Mouse (Mus musculus) left cerebral cortex, postnatal 36 days (tissue): Measurements from ENCODE around the gene Zdhhc8. TPM values are rescaled to one million over a fixed set of nuclear protein-coding genes. Genes with fewer than 3 reads are reported as not detected.
A peak's percentile ranks its signal among the peaks of the same experiment; 100 is the strongest.
"Not testable (repeated sequence)": the region's sequence is repeated elsewhere in the genome, so short reads cannot be mapped to it uniquely, and the experiment has no call there.

Experiments used
- DNase-seq, 2 experiments: peaks; one replicate each; pipeline ENCODE4 v3.0.0; 2021 to 2022; ENCODE audit warnings: low spot score in 2 of 2, mixed read lengths in 1 of 2
- intact Hi-C: fragments of 180-260 bp; cut with DNase I; formaldehyde crosslinking; loops from one replicate; pipeline ENCODE4 v1.15.1; 2025
- total RNA-seq, 2 experiments: library from RNA; stranded (reverse); gene quantifications; 2 replicates each; pipeline ENCODE4 v1.2.3; 2021

The Zdhhc8 gene
- total RNA-seq, 2 experiments from 2014 or later: 145 to 154 TPM

DNA sequence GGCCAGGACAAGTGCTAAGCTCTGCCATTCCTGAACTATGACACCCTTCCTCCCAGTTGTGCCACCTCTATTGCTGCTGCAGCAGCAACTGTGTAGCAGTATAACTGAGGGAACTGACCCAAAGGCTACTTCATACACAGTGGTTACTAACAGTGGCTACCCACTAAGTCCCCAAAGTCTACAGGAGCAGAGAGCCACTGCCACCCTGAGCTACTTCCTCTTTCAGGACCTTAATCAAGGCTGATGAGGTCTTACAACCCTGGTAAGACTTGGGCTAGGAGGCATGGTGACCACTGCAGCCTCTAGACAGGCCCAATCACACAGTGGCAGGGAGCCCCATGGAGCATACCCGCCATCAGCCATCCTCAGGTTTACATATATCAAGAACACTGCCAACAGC is 32.9 kb downstream of the Zdhhc8 start:
- no peak for DNase-seq
- intact Hi-C loops: no loop called here

DNA sequence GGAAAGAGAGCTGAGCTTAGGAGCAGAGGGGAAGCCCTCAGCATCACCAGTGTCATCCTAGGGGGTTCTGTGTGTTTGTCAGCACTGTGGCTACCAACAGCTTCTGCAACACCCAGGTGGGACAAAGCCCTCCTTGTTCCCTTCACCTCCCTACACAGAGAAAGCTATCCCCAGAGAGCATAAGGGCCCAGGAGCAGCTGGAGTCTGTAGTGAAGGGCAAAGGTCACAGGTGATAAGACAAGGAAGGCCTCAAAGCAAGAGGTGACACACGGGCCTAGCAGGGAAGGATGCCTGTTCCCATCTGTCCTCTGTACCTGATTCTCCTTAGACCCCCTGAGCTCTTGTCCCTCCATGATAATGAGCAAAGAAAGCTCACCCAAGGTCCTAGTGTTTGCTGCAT is 33.3 kb downstream of the Zdhhc8 start:
- intact Hi-C loops: no loop called here

GRCm38 (mm10) chr16:18200062-18200461 is 34.9 kb downstream of the Zdhhc8 start:
- no peak for DNase-seq
- intact Hi-C loops: no loop called here

More for the DNA sequence above, 33.3 kb downstream of the Zdhhc8 start:
- DNase-seq: no peak

- intact Hi-C loops: no loop called here
Measured at GRCm38 (mm10) chr16:18198365-18199098, 36.4 kb downstream of the Zdhhc8 start.

DNA sequence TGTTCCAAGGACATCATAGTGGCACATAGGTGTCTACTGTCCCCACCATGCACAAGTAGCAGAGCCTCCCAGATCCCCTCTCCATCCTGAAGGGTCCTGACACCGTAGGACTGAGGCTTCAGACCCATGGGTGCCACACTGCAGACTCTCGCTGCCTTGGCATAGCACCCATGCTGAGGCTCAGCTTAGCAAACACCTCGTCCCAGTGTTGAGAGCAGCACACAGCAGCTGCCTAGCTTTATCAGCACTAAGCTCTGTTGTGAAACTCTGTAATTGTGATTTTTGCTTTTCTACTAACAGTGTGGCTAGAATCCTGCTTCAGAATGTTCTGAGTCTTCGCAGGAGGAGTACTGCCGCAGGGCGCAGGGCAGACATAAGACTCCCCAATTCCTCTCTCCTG is 37.1 kb downstream of the Zdhhc8 start:
- intact Hi-C loops: no loop called here
- no peak for DNase-seq

More at GRCm38 (mm10) chr16:18198365-18199098, 36.4 kb downstream of the Zdhhc8 start:
- no peak for DNase-seq

GRCm38 (mm10) chr16:18195561-18195960 is 39.4 kb downstream of the Zdhhc8 start:
- DNase-seq: not testable (repeated sequence)
- intact Hi-C loops: loop anchor here (1.0 to 2.0 kb wide), 2 partner anchors 22 to 43 kb away; no protein-coding TSS in a partner anchor

- peak; percentile 81 to 86 for DNase-seq
- intact Hi-C loops: loop anchor here (1.0 to 2.0 kb wide), 2 partner anchors 22 to 42 kb away; no protein-coding TSS in a partner anchor
Measured at GRCm38 (mm10) chr16:18195068-18195467, 39.9 kb downstream of the Zdhhc8 start.

DNA sequence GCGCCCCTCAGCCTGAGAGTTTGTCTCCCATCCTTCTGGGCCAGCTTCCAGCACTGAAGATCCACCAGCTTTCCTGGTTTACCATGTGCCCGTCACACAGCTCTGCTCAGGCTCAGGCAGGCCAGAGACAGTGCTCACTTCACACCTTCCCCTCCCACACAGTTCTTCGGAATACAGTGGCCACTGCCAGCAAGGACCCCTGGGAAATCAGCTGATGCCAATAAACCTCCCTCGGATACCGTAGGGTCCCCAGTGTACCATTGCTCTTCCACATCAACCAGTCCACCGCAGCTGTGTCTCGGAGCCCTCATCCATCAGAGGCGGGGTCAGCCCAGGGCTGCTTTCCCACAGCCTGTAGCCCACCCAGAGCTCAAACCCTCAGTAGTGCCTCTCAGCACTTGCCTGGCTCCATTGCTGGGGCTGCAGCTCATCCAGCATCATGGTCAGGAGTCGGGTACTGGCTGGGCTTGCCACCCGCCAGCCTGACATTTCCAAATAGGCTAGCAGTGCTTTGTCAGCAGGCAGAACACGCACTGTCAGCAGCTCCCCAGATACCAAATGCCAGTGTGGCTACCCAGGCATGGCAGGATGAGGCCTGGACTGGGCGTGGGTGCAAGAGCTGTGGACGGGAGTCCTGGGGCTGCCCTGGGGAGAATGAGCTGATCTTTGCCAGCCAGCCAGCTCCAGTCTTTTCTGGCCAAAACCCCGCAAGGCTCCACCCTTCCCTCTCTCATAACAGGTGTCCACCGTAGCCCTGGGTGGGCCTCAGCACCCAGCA is 40.5 kb downstream of the Zdhhc8 start:
- intact Hi-C loops: loop anchor here (2.0 kb wide), 1 partner anchor 42 kb away; no protein-coding TSS in a partner anchor
- DNase-seq: peak in 1 of 2 experiments; percentile 56

DNA sequence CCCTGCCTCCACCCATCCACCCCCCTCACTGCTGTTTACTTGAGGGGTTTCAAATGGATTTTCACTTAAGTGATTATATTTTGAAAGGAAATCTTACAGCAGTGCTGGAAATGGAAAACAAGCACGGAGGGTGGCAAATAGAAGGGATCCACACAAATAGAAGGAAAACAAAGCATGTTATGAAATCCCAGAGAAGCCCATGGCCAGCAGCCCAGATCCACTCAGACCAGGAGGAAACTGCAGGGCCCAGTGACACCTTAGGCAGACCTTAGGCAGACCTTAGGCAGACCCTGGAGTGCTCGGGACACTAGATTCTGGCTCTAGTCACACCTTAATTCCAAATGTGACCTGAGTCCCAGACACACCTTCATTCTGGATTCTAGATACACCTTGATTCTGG is 43.9 kb downstream of the Zdhhc8 start:
- no peak for DNase-seq
- intact Hi-C loops: no loop called here

- intact Hi-C loops: no loop called here
- DNase-seq: no peak
Measured at GRCm38 (mm10) chr16:18187221-18187620, 47.7 kb downstream of the Zdhhc8 start.

- intact Hi-C loops: no loop called here
- no peak for DNase-seq
Measured at GRCm38 (mm10) chr16:18186798-18187197, 48.1 kb downstream of the Zdhhc8 start.

DNA sequence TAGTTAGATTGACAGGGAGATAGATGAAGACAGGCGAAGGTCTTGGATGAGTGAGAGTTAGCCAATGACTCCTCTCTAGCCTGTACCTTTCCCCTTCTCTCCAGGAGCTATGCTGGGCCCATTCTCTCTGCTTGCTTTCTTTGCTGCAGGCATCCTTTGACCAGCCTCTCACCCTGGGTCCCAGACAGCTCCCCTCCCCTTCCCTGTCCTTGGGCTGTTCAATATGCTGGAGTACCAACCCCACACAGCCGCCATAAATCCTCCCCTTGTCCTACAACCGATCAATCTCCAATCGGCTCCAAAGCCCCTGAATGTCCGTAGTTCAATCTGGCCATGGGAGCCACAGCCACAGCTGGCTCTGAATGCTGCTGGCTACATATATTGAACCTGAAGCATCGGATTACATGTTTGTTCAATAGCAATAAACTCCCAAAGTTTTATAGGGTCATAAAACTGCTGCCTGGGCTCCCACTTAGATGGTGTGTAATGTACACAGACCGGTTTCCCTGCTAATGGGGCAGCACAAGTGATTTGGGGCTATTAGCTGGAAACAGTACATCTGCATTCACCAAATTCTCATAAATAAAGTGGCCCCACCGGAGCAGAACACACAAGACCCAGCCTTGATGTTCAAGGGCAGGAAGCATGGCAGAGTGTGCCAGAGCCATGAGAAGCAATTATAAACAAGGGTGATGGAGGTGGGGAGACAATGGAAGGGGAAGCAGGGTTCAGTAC is 49.1 kb downstream of the Zdhhc8 start:
- no peak for DNase-seq
- intact Hi-C loops: no loop called here

DNA sequence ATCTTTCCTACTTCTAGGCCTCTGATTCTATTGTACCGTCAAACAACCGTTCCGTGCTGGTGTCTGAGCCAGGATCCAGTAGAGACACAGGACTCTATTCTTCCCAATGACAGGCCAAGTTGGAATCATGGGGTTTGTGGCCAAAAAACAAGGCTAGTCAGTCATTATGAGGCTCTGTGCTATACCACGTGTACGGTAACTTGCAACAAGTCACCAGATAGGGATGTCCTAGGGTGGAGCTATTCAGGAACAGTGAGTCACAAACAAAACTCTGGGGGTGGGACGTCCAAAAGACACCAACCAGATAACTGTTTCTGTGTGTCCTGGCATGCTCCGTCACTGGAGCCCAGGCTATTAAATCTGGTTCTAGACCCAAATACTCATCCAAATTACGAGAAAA is 52.2 kb downstream of the Zdhhc8 start:
- intact Hi-C loops: no loop called here
- DNase-seq: no peak

- DNase-seq: no peak
- intact Hi-C loops: no loop called here
Measured at GRCm38 (mm10) chr16:18181398-18181797, 53.5 kb downstream of the Zdhhc8 start.

DNA sequence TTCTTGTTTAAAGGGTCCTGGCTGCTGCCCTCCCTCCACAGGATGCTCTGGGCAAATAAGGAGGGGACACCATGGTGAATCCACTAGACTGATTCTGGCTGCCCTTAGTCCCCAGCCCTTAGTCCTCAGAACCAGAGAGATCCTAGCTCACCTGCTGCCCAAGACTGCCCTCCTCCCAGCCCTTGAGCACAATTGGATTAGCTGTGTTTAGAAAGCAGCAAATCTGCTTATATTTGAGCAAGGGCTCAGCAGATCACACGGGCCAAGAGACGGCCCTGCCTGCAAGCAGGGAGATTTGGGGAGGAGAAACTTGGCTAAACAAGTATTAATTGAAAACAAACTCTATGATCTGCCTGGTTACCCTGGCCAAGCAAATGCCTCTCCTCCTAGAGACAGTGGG is 55.3 kb downstream of the Zdhhc8 start:
- intact Hi-C loops: no loop called here
- DNase-seq: no peak

- DNase-seq: no peak
Measured at GRCm38 (mm10) chr16:18176758-18177157, 58.2 kb downstream of the Zdhhc8 start.

GRCm38 (mm10) chr16:18175817-18176541 is 59.0 kb downstream of the Zdhhc8 start:
- intact Hi-C loops: no loop called here
- peak in 1 of 2 experiments; percentile 35 for DNase-seq

More at GRCm38 (mm10) chr16:18176758-18177157, 58.2 kb downstream of the Zdhhc8 start:
- intact Hi-C loops: no loop called here

DNA sequence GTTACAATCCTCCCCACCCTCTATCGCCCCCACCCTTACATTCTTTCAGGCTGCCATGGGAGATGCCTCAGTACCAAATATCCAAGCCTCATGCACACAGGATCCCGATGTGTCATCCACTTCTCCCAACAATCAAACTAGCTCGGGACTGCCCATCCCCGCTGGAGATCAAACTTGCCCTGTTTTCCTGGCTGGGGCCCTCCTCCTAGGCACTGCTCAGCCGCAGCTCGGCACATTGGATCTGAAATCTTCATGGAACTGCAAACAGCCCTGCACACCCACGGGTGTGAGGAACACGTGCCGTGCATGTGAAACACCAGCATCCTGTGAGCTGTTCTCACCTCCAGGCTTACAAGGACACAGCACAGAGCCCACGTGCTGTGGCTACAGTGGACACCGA is 61.1 kb downstream of the Zdhhc8 start:
- intact Hi-C loops: loop anchor here (1.0 to 2.0 kb wide), 4 partner anchors 19 to 45 kb away; no protein-coding TSS in a partner anchor
- peak; percentile 76 to 83 for DNase-seq

DNA sequence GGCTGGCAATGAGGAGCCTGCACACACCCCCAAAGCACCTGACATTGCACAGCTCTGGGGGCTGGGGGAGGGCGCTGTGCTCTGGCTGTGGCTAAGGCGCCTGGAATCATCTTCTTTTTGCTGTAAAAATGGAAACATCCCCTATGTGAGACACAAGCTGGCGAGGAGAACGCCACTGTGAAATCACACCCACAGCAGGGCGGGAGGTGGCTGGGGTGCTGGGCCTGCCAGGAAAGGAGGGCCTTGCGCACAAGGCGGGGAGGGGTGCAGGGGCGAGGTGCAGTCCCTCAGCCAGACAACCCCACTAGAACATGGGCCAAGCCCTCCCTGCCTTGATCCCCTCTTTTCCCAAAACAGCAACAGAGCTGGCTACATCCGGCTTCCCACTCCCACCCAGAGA is 61.7 kb downstream of the Zdhhc8 start:
- peak; percentile 83 to 88 for DNase-seq
- intact Hi-C loops: loop anchor here (1.0 to 2.0 kb wide), 4 partner anchors 19 to 45 kb away; no protein-coding TSS in a partner anchor
